Mouse (Mus musculus): ENCODE measurements at regions not wholly inside any gene's neighbourhood (a gene's known extent, or its start where the extent isn't known, plus 50 kb on each side); places are given as distances from the start of the nearest gene placed in this dataset.

- no peaks in the 10 kb centered on the region for H3K79me2 ChIP-seq (ENCODE audit: control insufficient read depth, insufficient read depth, low read length)
- WGBS: 76% methylated on average over 11 of the region's 11 CpGs
- H3K36me3 ChIP-seq (ENCODE audit: control insufficient read depth, insufficient read depth, low read length): no peaks in the 10 kb centered on the region
- H3K9ac ChIP-seq (ENCODE audit: low read depth, low read length): no peak overlapping the region
- H3K27ac ChIP-seq (replicated peaks; ENCODE audit: insufficient read depth, low read depth, low read length): no peak overlapping the region
- no peak overlapping the region for H3K4me3 ChIP-seq (ENCODE audit: insufficient read depth, low read depth, low read length)
- no peaks in the 10 kb centered on the region for H3K27me3 ChIP-seq (ENCODE audit: control insufficient read depth, insufficient read depth, low read length)
- TF ChIP-seq POLR2A (IDR thresholded peaks at IDR 0.05; ENCODE audit: extremely low read depth, insufficient read depth, low read length): no peak
- no peak for TF ChIP-seq CTCF (IDR thresholded peaks at IDR 0.05; ENCODE audit: low read depth, low read length)
- H3K4me1 ChIP-seq (ENCODE audit: control insufficient read depth, insufficient read depth, low read length): no peaks in the 10 kb centered on the region
- DNase-seq (ENCODE audit: extremely low read depth, low read depth, low spot score): no peak
Measured at GRCm38 (mm10) chr14:99376652-99377502, 78.4 kb downstream of the Klf5 start.

- Histone ChIP-seq H3K4me1 (ENCODE audit: control insufficient read depth, insufficient read depth, low read length) (no peaks in the 10 kb centered on the region), H3K27ac (replicated peaks; ENCODE audit: insufficient read depth, low read depth, low read length) (no peak overlapping the region), H3K27me3 (ENCODE audit: control insufficient read depth, insufficient read depth, low read length) (no peaks in the 10 kb centered on the region), H3K36me3 (ENCODE audit: control insufficient read depth, insufficient read depth, low read length) (no peaks in the 10 kb centered on the region), H3K79me2 (ENCODE audit: control insufficient read depth, insufficient read depth, low read length) (no peaks in the 10 kb centered on the region), H3K4me3 (ENCODE audit: insufficient read depth, low read depth, low read length) (no peak overlapping the region), H3K9ac (ENCODE audit: low read depth, low read length) (no peak overlapping the region)
- no peak for TF ChIP-seq CTCF (IDR thresholded peaks at IDR 0.05; ENCODE audit: low read depth, low read length)
- no peak for TF ChIP-seq POLR2A (IDR thresholded peaks at IDR 0.05; ENCODE audit: extremely low read depth, insufficient read depth, low read length)
- DNase-seq (ENCODE audit: extremely low read depth, low read depth, low spot score): no peak
- 80% methylated on average over 10 of the region's 10 CpGs for WGBS
Measured at GRCm38 (mm10) chr14:99381262-99382017, 82.9 kb downstream of the Klf5 start.

- DNase-seq (ENCODE audit: extremely low read depth, low read depth, low spot score): no peak
- no peaks in the 10 kb centered on the region for H3K79me2 ChIP-seq (ENCODE audit: control insufficient read depth, insufficient read depth, low read length)
- H3K36me3 ChIP-seq (ENCODE audit: control insufficient read depth, insufficient read depth, low read length): no peaks in the 10 kb centered on the region
- WGBS: 75% methylated on average over 5 of the region's 5 CpGs
- no peak overlapping the region for H3K27ac ChIP-seq (replicated peaks; ENCODE audit: insufficient read depth, low read depth, low read length)
- no peak overlapping the region for H3K4me3 ChIP-seq (ENCODE audit: insufficient read depth, low read depth, low read length)
- H3K4me1 ChIP-seq (ENCODE audit: control insufficient read depth, insufficient read depth, low read length): no peaks in the 10 kb centered on the region
- H3K27me3 ChIP-seq (ENCODE audit: control insufficient read depth, insufficient read depth, low read length): no peaks in the 10 kb centered on the region
- H3K9ac ChIP-seq (ENCODE audit: low read depth, low read length): no peak overlapping the region
- TF ChIP-seq POLR2A (IDR thresholded peaks at IDR 0.05; ENCODE audit: extremely low read depth, insufficient read depth, low read length): no peak
- no peak for TF ChIP-seq CTCF (IDR thresholded peaks at IDR 0.05; ENCODE audit: low read depth, low read length)
Measured at GRCm38 (mm10) chr14:99382051-99382450, 83.6 kb downstream of the Klf5 start.

GRCm38 (mm10) chr14:99383170-99383569 lies 84.7 kb downstream of the Klf5 start:
- Histone ChIP-seq H3K9ac (ENCODE audit: low read depth, low read length) (no peak overlapping the region), H3K27ac (replicated peaks; ENCODE audit: insufficient read depth, low read depth, low read length) (no peak overlapping the region), H3K27me3 (ENCODE audit: control insufficient read depth, insufficient read depth, low read length) (no peaks in the 10 kb centered on the region), H3K36me3 (ENCODE audit: control insufficient read depth, insufficient read depth, low read length) (no peaks in the 10 kb centered on the region), H3K4me1 (ENCODE audit: control insufficient read depth, insufficient read depth, low read length) (no peaks in the 10 kb centered on the region), H3K79me2 (ENCODE audit: control insufficient read depth, insufficient read depth, low read length) (no peaks in the 10 kb centered on the region), H3K4me3 (ENCODE audit: insufficient read depth, low read depth, low read length) (no peak overlapping the region)
- no peak for DNase-seq (ENCODE audit: extremely low read depth, low read depth, low spot score)
- TF ChIP-seq CTCF (IDR thresholded peaks at IDR 0.05; ENCODE audit: low read depth, low read length) (no peak), POLR2A (IDR thresholded peaks at IDR 0.05; ENCODE audit: extremely low read depth, insufficient read depth, low read length) (no peak)
- 93% methylated on average over 6 of the region's 6 CpGs for WGBS

- Histone ChIP-seq H3K36me3 (ENCODE audit: control insufficient read depth, insufficient read depth, low read length) (no peaks in the 10 kb centered on the region), H3K4me3 (ENCODE audit: insufficient read depth, low read depth, low read length) (no peak overlapping the region), H3K27me3 (ENCODE audit: control insufficient read depth, insufficient read depth, low read length) (no peaks in the 10 kb centered on the region), H3K4me1 (ENCODE audit: control insufficient read depth, insufficient read depth, low read length) (no peaks in the 10 kb centered on the region), H3K79me2 (ENCODE audit: control insufficient read depth, insufficient read depth, low read length) (no peaks in the 10 kb centered on the region), H3K27ac (replicated peaks; ENCODE audit: insufficient read depth, low read depth, low read length) (no peak overlapping the region), H3K9ac (ENCODE audit: low read depth, low read length) (no peak overlapping the region)
- DNase-seq (ENCODE audit: extremely low read depth, low read depth, low spot score): no peak
- TF ChIP-seq CTCF (IDR thresholded peaks at IDR 0.05; ENCODE audit: low read depth, low read length) (no peak), POLR2A (IDR thresholded peaks at IDR 0.05; ENCODE audit: extremely low read depth, insufficient read depth, low read length) (no peak)
- WGBS: 88% methylated on average over 6 of the region's 6 CpGs
Measured at GRCm38 (mm10) chr14:99387581-99387980, 89.1 kb downstream of the Klf5 start.
